Mouse (Mus musculus): Measurements from ENCODE around the gene Adh7.

GRCm38 (mm10) chr3:138221116-138221515 lies 3.6 kb downstream of the Adh7 start:
- TF ChIP-seq POLR2A (IDR thresholded peaks at IDR 0.05; ENCODE audit: insufficient read length, low read depth) (no peak), CEBPB (IDR thresholded peaks at IDR 0.05; ENCODE audit: insufficient read depth, poor library complexity, severe bottlenecking) (no peak), E2F4 (IDR thresholded peaks at IDR 0.05; ENCODE audit: insufficient read depth) (no peak), MYOD1 (IDR thresholded peaks at IDR 0.05; ENCODE audit: control insufficient read depth in 1 of 3, insufficient read length in 2 of 3, low read depth in 2 of 3) (no peak), POLR2AphosphoS2 (IDR thresholded peaks at IDR 0.05; ENCODE audit: insufficient read length, low read depth) (no peak)
